Mouse (Mus musculus): ENCODE data around the gene Popdc3. TPM values are rescaled to one million over a fixed set of nuclear protein-coding genes. Genes with fewer than 3 reads are reported as not detected.
A peak's percentile ranks its signal among the peaks of the same experiment; 100 is the strongest.
"Not testable (repeated sequence)": the region's sequence is repeated elsewhere in the genome, so short reads cannot be mapped to it uniquely, and the experiment has no call there.

Popdc3 gene
- total RNA-seq (2012; rRNA removed) (not detected in 2 replicates), polyA plus RNA-seq (2012; ENCODE audit: insufficient read depth in 1 of 2, insufficient read length in 2 of 2, low read depth in 1 of 2, low replicate concordance in 2 of 2, missing spikeins in 1 of 2) (not detected)

DNA sequence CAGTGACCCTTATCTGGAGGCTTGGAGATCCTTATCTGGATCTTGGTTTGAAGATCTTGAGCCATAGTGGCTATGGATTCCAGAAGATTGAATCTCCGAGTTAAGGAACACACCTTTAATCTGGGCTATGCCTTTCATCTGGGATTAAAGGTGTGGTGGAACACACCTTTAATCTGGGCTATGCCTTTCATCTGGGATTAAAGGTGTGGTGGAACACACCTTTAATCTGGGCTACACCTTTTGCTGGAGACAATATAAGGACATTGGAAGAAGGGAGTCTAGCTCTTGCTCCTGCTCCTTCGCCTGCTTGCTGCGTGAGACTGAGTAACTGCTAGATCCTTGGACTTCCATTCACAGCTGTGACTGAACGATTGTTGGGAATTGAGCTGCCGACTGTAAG lies at the start of gene Popdc3:
Gene Popdc3, plus strand, starts transcription at position 301 of the 400 bp plus-strand sequence.
- not testable (repeated sequence) for H3K4me1 ChIP-seq (ENCODE audit: control insufficient read depth in 1 of 2, insufficient read depth in 2 of 2, low read length in 2 of 2); H3K79me2 ChIP-seq (ENCODE audit: control insufficient read depth, insufficient read depth, low read length, poor library complexity); H3K9me3 ChIP-seq (replicated peaks; ENCODE audit: insufficient read depth, low read length); H3K27me3 ChIP-seq (ENCODE audit: control insufficient read depth in 1 of 2, insufficient read depth in 2 of 2, low read length in 2 of 2); H3K36me3 ChIP-seq (ENCODE audit: control insufficient read depth in 1 of 2, insufficient read depth in 2 of 2, low read length in 2 of 2); H3K27ac ChIP-seq (ENCODE audit: control insufficient read depth, low read depth, low read length); DNase-seq (ENCODE audit: low read depth, low spot score); H3K9ac ChIP-seq (ENCODE audit: control insufficient read depth, low read depth, low read length, poor library complexity, severe bottlenecking); H3K4me3 ChIP-seq (ENCODE audit: control insufficient read depth in 1 of 2, insufficient read depth in 1 of 2, low read depth in 2 of 2, low read length in 2 of 2)

DNA sequence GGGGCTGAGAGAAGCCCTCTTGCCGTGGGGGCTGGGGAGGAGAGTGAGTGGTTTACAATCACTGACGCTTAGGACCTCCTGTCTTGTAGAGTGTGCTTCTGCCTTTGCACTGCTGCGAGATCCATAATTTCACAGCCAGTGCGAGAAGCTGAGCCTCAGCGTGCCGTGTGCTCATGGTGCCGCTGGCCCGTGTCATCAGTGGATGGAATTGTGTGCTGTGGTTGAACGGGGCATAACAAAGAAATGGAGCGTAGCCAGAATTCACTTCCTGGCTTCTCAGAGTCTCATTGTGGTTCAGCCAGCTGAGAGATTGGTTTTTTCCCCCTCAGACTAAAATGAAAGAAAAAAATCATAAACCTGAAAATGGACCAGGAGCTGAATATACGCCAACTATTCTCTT lies 48.8 kb upstream of the Popdc3 start:
- H3K79me2 ChIP-seq (ENCODE audit: control insufficient read depth, insufficient read depth, low read length, poor library complexity), result no peaks in the 10 kb centered on the region
- H3K9ac ChIP-seq (ENCODE audit: control insufficient read depth, low read depth, low read length, poor library complexity, severe bottlenecking), result no peak overlapping the region
- no peak for TF ChIP-seq NELFE (IDR thresholded peaks at IDR 0.05; ENCODE audit: low read depth, low read length)
- no peak for TF ChIP-seq TBP (IDR thresholded peaks at IDR 0.05; ENCODE audit: low read depth, low read length)
- TF ChIP-seq SMC3 (IDR thresholded peaks at IDR 0.05; ENCODE audit: low read depth, low read length), result no peak
- TF ChIP-seq KAT2A (conservative IDR thresholded peaks at IDR 0.05; ENCODE audit: low read depth, low read length), result no peak
- no peak for TF ChIP-seq POLR2AphosphoS5 (IDR thresholded peaks at IDR 0.05; ENCODE audit: borderline replicate concordance, low read depth, low read length)
- TF ChIP-seq MEF2A (IDR thresholded peaks at IDR 0.05; ENCODE audit: extremely low read depth, insufficient replicate concordance, low read depth, low read length, poor library complexity, severe bottlenecking), result no peak
- no peak for TF ChIP-seq USF1 (IDR thresholded peaks at IDR 0.05; ENCODE audit: low read depth, low read length)
- no peak for TF ChIP-seq ETS1 (IDR thresholded peaks at IDR 0.05; ENCODE audit: low read depth, low read length)
- no peak for TF ChIP-seq MAX (IDR thresholded peaks at IDR 0.05; ENCODE audit: low read length)
- TF ChIP-seq POLR2AphosphoS2 (IDR thresholded peaks at IDR 0.05; ENCODE audit: low read length), result no peak
- TF ChIP-seq CHD2 (IDR thresholded peaks at IDR 0.05; ENCODE audit: low read length), result no peak
- no peak for DNase-seq (ENCODE audit: low read depth, low spot score)
- no peaks in the 10 kb centered on the region for H3K27me3 ChIP-seq (ENCODE audit: control insufficient read depth in 1 of 2, insufficient read depth in 2 of 2, low read length in 2 of 2)
- no peak overlapping the region for H3K4me3 ChIP-seq (ENCODE audit: control insufficient read depth in 1 of 2, insufficient read depth in 1 of 2, low read depth in 2 of 2, low read length in 2 of 2)
- H3K9me3 ChIP-seq (replicated peaks; ENCODE audit: insufficient read depth, low read length), result no peaks in the 10 kb centered on the region
- H3K27ac ChIP-seq (ENCODE audit: control insufficient read depth, low read depth, low read length), result no peak overlapping the region
- H3K36me3 ChIP-seq (ENCODE audit: control insufficient read depth in 1 of 2, insufficient read depth in 2 of 2, low read length in 2 of 2), result peaks cover 1 to 14% of the 10 kb centered on the region in 2 experiments; a peak in 3 of 4 replicates
- peaks cover 6 to 17% of the 10 kb centered on the region in 2 experiments for H3K4me1 ChIP-seq (ENCODE audit: control insufficient read depth in 1 of 2, insufficient read depth in 2 of 2, low read length in 2 of 2)

DNA sequence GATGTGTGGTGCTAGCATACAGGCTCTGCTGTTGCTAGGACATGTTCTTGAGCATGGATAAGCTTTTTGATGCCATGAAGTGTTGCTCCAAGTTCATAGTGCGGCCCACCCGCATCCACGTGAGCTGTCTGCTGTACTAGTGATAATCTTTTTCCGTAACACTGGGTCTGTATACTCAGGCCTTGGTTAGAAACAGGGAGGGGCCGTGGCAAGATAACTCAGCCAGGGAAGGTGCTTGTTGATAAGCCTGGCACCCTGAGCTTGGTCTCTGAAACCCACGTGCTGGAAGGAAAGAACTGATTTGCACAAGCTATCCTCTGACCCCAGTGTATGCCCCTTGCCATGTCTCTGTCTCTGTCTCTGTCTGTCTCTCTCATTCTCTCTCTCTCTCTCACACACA lies 47.9 kb upstream of the Popdc3 start:
- no peaks in the 10 kb centered on the region for H3K27me3 ChIP-seq (ENCODE audit: control insufficient read depth in 1 of 2, insufficient read depth in 2 of 2, low read length in 2 of 2)
- peaks cover 6 to 17% of the 10 kb centered on the region in 2 experiments for H3K4me1 ChIP-seq (ENCODE audit: control insufficient read depth in 1 of 2, insufficient read depth in 2 of 2, low read length in 2 of 2)
- H3K79me2 ChIP-seq (ENCODE audit: control insufficient read depth, insufficient read depth, low read length, poor library complexity), result no peaks in the 10 kb centered on the region
- no peak overlapping the region for H3K4me3 ChIP-seq (ENCODE audit: control insufficient read depth in 1 of 2, insufficient read depth in 1 of 2, low read depth in 2 of 2, low read length in 2 of 2)
- H3K9me3 ChIP-seq (replicated peaks; ENCODE audit: insufficient read depth, low read length), result no peaks in the 10 kb centered on the region
- H3K27ac ChIP-seq (ENCODE audit: control insufficient read depth, low read depth, low read length), result no peak overlapping the region
- peaks cover 1 to 14% of the 10 kb centered on the region in 2 experiments; a peak in 3 of 4 replicates for H3K36me3 ChIP-seq (ENCODE audit: control insufficient read depth in 1 of 2, insufficient read depth in 2 of 2, low read length in 2 of 2)
- peak; percentile 85 for DNase-seq (ENCODE audit: low read depth, low spot score)
- H3K9ac ChIP-seq (ENCODE audit: control insufficient read depth, low read depth, low read length, poor library complexity, severe bottlenecking), result no peak overlapping the region
- TF ChIP-seq ZKSCAN1 (IDR thresholded peaks at IDR 0.05; ENCODE audit: low read depth, low read length) (no peak), POLR2AphosphoS5 (IDR thresholded peaks at IDR 0.05; ENCODE audit: borderline replicate concordance, low read depth, low read length) (no peak), RAD21 (IDR thresholded peaks at IDR 0.05; ENCODE audit: low read depth, low read length) (no peak), KAT2A (conservative IDR thresholded peaks at IDR 0.05; ENCODE audit: low read depth, low read length) (no peak), CTCF (IDR thresholded peaks at IDR 0.05 in 2 of 3, conservative IDR thresholded peaks at IDR 0.05 in 1 of 3; ENCODE audit: control insufficient read depth in 1 of 3, insufficient read depth in 1 of 3, low read depth in 2 of 3, low read length in 3 of 3, poor library complexity in 1 of 3, severe bottlenecking in 1 of 3) (no peak), NRF1 (IDR thresholded peaks at IDR 0.05; ENCODE audit: insufficient read depth, low read depth, low read length, poor library complexity, severe bottlenecking) (no peak), TBP (IDR thresholded peaks at IDR 0.05; ENCODE audit: low read depth, low read length) (no peak), UBTF (IDR thresholded peaks at IDR 0.05; ENCODE audit: borderline replicate concordance, insufficient read depth, low read depth, low read length) (no peak), USF1 (IDR thresholded peaks at IDR 0.05; ENCODE audit: low read depth, low read length) (peak; percentile 81), MYC (IDR thresholded peaks at IDR 0.05; ENCODE audit: low read depth, low read length) (peak; percentile 82), E2F4 (IDR thresholded peaks at IDR 0.05; ENCODE audit: borderline replicate concordance, low read depth, low read length) (no peak), MAFK (IDR thresholded peaks at IDR 0.05; ENCODE audit: borderline replicate concordance, low read depth, low read length) (no peak; the same call in 1 of the 2 replicates), MAX (IDR thresholded peaks at IDR 0.05; ENCODE audit: low read length) (peak; percentile 87), GABPA (IDR thresholded peaks at IDR 0.05; ENCODE audit: low read depth, low read length) (no peak), MAZ (IDR thresholded peaks at IDR 0.05; ENCODE audit: low read depth, low read length) (no peak), SMC3 (IDR thresholded peaks at IDR 0.05; ENCODE audit: low read depth, low read length) (no peak), POLR2A (IDR thresholded peaks at IDR 0.05; ENCODE audit: control insufficient read depth in 1 of 2, insufficient read depth in 1 of 2, low read depth in 1 of 2, low read length in 2 of 2, poor library complexity in 1 of 2) (no peak), JUND (IDR thresholded peaks at IDR 0.05; ENCODE audit: low read depth, low read length) (no peak), CHD2 (IDR thresholded peaks at IDR 0.05; ENCODE audit: low read length) (no peak), USF2 (IDR thresholded peaks at IDR 0.05; ENCODE audit: borderline replicate concordance in 1 of 2, insufficient read depth in 1 of 2, low read depth in 1 of 2, low read length in 2 of 2) (0 out of 4 replicates have a peak, but pooled peaks of 1 of the 2 experiments have one; percentile 33)

All from MEL (cell line).